Mouse (Mus musculus) spleen, embryonic (tissue): ENCODE data around the gene Adprh.

Source experiments
- CTCF ChIA-PET: fragments of 350-600 bp; sonication (Branson Sonifier 250); formaldehyde crosslinking; loops from one replicate; lab custom pipeline; 2022; lab: Charles Lee

Adprh gene

GRCm38 (mm10) chr16:38443721-38444464 is 8.6 kb downstream of the Adprh start:
- CTCF ChIA-PET = no interaction called here

GRCm38 (mm10) chr16:38442216-38442615 is 10.3 kb downstream of the Adprh start:
- CTCF ChIA-PET = no interaction called here

GRCm38 (mm10) chr16:38441611-38442010 is 10.9 kb downstream of the Adprh start:
- CTCF ChIA-PET = no interaction called here

GRCm38 (mm10) chr16:38440403-38440802 is 12.1 kb downstream of the Adprh start:
- CTCF ChIA-PET = no interaction called here

DNA sequence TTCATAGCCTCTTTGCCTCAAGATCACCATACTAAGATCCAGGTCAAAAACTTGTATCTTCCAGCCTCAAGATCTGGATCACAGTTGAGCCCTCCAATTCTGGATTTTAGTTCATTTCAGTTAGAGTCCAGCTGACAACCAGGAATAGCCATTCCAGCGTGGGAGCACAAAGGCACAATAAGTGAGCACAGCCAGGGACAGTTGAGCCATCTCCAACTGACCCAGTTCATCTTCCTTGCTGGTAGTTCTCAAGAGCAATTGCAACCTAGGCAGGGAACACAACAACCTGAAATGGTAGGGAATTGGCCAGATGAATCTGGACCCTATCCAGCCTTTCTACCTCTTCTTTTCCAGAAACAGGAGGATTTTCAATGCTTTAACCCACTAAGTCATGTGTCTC is 13.3 kb downstream of the Adprh start:
- CTCF ChIA-PET = no interaction called here

- CTCF ChIA-PET = interaction anchor here (0.6 kb wide), 1 partner anchor 26 kb away, joined by 9 read pairs; no protein-coding TSS in a partner anchor
Observed at GRCm38 (mm10) chr16:38434295-38434795, 18.2 kb downstream of the Adprh start.

- CTCF ChIA-PET = no interaction called here
Observed at GRCm38 (mm10) chr16:38433514-38433913, 19.0 kb downstream of the Adprh start.

DNA sequence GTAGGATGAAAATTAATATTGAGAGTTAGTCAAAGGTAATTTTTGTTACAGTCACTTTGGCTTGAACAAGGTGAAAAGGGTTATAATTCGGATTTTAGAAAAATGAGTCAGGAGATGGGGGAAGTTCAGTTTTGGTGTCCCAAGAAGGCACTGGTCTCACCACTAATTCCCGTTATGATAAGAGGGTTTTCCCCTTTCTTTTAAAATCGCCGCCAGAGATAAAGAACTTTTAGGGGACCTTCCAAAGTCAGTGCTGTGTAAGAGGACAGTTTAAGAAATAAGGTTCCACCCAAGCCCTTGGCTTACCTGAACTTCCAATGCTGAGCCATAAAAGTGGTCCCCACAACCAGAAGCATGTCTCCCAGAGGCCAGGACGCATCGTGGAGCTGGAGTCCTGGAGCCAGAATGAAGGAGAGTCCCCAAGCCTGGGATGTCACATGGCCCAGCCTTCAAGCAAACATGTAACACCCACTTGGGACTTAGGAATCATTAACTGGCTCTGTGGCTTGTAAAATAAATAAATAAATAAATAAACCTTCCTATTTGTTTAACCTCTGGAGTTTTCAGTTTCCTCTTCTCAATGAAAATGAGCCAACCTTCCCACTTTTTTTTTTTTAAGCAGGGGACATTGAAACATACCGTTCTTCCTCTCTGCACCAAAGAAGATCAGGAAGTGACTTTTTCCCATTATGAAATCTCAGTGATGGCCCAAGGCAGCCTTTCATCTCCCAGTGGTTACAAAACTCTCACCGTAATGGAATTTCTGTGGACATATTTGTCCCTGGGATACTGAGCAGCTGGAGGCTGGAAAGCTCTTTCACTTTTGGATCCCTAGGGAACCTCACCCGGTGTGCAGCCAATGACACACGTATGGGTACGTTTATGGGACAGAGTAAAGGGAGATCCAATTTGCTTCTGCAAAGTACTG is 19.7 kb downstream of the Adprh start, which contains the start of gene Pla1a:
Gene Pla1a, minus strand, starts transcription at position 648 of the 928 bp plus-strand sequence.
- CTCF ChIA-PET = interaction anchor here (0.6 kb wide), 1 partner anchor 13 kb away, joined by 3 read pairs; no protein-coding TSS in a partner anchor

DNA sequence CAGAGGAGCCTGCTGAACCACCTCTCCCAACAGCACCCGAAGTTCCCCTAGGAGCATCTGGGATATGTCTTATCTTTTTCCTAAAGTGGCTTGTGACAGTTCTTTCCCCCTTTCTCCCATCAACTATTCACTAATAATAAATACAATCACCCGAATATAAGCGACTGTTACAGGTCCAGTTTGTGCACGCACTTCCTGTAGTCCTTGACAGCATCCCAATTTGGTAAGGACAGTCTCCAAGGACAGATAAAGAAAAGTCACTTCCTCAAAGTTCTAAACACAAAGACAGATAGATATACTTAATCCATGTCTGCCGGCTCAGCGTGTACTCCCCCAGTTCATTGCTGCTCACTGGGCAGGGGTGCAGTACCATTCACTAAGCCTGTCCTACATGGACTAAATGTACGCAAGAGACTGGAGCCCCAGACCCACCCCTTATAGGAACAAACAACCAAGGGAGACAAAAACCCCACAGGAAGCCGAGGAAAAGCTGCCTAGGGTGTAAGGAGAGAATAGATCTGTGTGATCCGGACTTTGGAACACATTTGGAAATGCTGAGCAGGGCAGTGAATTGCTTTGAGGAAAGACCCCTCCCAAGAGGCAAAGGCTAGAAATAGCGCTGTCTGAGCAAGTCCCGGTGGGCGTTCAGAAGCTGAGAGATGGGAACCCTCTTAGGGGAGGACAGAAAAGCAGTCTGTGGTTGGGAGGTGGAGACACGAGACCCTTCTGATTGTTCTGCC is 20.9 kb downstream of the Adprh start:
- CTCF ChIA-PET = no interaction called here

DNA sequence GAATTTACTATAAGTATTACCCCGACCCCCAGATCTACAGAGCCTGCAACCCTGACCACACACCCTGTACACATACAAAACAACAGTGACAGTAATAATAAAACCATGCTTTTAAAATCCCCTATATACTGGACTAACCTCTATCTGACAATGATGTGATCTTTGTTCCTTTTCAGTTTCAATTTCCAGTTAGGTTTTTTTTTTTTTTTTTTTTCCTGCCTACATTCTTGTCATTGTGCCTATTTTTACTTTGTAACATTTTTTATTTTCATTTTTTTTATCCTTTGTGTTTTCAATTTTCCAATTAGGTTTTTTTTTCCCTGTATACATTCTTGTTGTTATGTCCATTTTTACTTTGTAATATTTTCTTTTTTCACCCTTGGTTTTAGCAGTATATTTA is 26.7 kb downstream of the Adprh start:
- CTCF ChIA-PET = no interaction called here

DNA sequence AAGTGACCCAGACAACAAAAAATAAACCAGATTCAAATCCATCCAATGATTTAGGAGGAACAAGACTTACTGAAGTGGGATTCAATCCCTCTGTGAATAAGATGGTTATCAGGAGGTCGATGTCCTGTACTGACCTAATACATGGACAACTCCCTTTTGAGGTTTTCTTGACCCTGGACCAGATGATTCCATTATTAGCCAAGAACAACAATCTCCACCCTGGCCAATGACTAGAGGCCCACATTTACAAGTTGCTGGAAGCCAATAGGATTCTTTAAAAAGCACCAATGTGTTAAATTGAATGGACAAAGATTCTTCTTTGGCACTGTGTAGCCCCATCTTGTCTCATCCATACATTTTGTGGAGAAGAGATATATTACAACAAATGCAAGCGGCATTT is 27.1 kb downstream of the Adprh start:
- CTCF ChIA-PET = no interaction called here

- CTCF ChIA-PET = no interaction called here
Observed at GRCm38 (mm10) chr16:38414953-38415352, 37.5 kb downstream of the Adprh start.

DNA sequence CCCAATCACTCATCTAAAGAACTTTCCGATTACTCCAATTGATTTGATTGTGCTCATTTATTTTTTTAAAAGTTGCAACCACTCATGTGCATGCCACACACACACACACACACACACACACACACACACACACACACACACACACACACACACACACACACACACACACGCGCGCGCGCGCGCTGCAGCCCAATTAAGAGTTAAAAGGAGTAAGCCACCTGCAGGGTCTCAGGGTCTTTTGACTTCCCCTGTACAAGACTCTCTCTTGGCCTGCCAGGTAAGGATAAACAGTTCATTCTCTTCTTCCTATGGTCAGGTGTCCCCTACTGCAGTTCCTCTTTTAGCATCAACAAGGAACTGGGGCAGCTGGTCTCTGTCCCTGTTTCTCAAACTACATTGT is 44.1 kb downstream of the Adprh start:
- CTCF ChIA-PET = interaction anchor here (0.6 to 0.7 kb wide), 3 partner anchors 26 to 65 kb away, joined by 3 to 9 read pairs (median 5); no protein-coding TSS in a partner anchor

DNA sequence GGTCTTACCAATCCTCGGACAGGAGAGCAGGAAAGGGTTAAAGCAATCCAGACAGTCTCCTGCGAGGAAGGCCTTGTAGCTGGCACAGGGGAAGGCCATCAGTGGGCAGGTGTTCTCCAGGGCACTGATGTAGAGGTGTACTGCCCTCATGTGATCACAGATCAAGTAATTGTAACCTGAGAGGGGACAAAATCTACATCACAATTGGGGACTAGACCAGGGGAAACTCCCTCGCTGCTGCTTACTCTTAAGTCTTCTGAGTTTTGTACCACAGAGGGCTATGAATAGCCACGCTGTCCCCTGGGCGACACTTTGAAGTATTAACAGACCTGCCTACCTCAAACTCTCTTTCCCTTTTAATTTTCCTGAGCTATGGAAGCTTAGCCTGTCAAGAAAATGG is 44.9 kb downstream of the Adprh start:
- CTCF ChIA-PET = interaction anchor here (0.7 kb wide), 3 partner anchors 16 to 139 kb away, joined by 3 to 12 read pairs (median 5); no protein-coding TSS in a partner anchor

- CTCF ChIA-PET = interaction anchor here (0.7 to 1.0 kb wide), 3 partner anchors 17 to 140 kb away, joined by 3 to 12 read pairs (median 3); no protein-coding TSS in a partner anchor
Observed at GRCm38 (mm10) chr16:38406708-38407107, 45.8 kb downstream of the Adprh start.

DNA sequence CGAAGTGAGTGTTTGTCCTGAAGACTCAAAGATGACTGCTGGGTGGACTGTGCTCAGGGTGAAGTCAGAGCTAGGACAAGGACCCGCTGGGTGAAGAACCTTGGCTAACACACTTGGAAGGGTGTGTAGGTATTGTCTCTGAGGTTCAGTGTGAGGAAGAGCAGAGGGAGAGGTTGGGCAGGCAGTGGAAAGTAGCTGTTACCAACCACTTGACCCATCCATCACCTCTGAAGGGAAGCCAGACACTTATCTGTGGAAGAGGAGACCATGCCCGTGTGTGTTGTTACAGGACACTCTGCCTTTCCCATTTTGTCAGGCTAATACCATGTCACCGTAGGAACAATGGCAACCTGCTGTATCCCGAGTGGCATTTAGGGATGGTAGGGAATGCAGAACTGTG is 46.2 kb downstream of the Adprh start:
- CTCF ChIA-PET = interaction anchor here (1.0 kb wide), 2 partner anchors 70 to 76 kb away, joined by 3 read pairs; no protein-coding TSS in a partner anchor

- CTCF ChIA-PET = no interaction called here
Observed at GRCm38 (mm10) chr16:38403639-38404038, 48.9 kb downstream of the Adprh start.

GRCm38 (mm10) chr16:38401468-38401867 is 51.0 kb downstream of the Adprh start:
- CTCF ChIA-PET = no interaction called here

GRCm38 (mm10) chr16:38400311-38400960 is 52.1 kb downstream of the Adprh start:
- CTCF ChIA-PET = interaction anchor here (0.8 to 1.0 kb wide), 2 partner anchors 24 to 79 kb away, joined by 4 to 8 read pairs; no protein-coding TSS in a partner anchor

GRCm38 (mm10) chr16:38399531-38400231 is 52.8 kb downstream of the Adprh start:
- CTCF ChIA-PET = interaction anchor here (0.8 to 1.0 kb wide), 2 partner anchors 23 to 78 kb away, joined by 4 to 8 read pairs; no protein-coding TSS in a partner anchor
